Mouse (Mus musculus) midbrain, embryonic 14.5 days (tissue): ENCODE results near the gene Gm49403. TPM values are rescaled to one million over a fixed set of nuclear protein-coding genes. Genes with fewer than 3 reads are reported as not detected.
"Not testable (repeated sequence)": the region's sequence is repeated elsewhere in the genome, so short reads cannot be mapped to it uniquely, and the experiment has no call there.

ENCODE experiments used
- ATAC-seq: fragments of 200-750 bp; cut with Nextera tagmentation; 2 replicates; pipeline ENCODE4 v1.8.0; 2017; ENCODE audit warnings: moderate number of reproducible peaks, moderate library complexity; ENCODE audit not compliant: low FRiP score, low TSS enrichment
- DNase-seq: peaks from one replicate; pipeline ENCODE4 v3.0.0-alpha.2; 2015
- H3K27ac ChIP-seq: fragments of 300-500 bp; sonication (generic); replicated peaks from 2 replicates; pipeline ENCODE4 v1.5.1; 2014; ENCODE audit warnings: mild to moderate bottlenecking, low read depth, low read length, moderate library complexity
- H3K27me3 ChIP-seq: fragments of 300-500 bp; sonication (generic); 2 replicates; pipeline ENCODE4 v1.6.1; 2014; ENCODE audit warnings: low read length, control low read depth, mixed read lengths; ENCODE audit not compliant: control insufficient read depth, insufficient read depth
- H3K36me3 ChIP-seq: fragments of 300-500 bp; sonication (generic); 2 replicates; pipeline ENCODE4 v1.6.1; 2014; ENCODE audit warnings: low read length, control low read depth; ENCODE audit not compliant: control insufficient read depth, insufficient read depth
- H3K4me1 ChIP-seq: fragments of 300-500 bp; sonication (generic); 2 replicates; pipeline ENCODE4 v1.6.1; 2014; ENCODE audit warnings: mild to moderate bottlenecking, antibody characterized with exemption, low read length, control low read depth; ENCODE audit not compliant: control insufficient read depth, insufficient read depth
- H3K4me2 ChIP-seq: fragments of 300-500 bp; sonication (generic); 2 replicates; pipeline ENCODE4 v1.6.1; 2014; ENCODE audit warnings: mild to moderate bottlenecking, low read length, moderate library complexity
- H3K4me3 ChIP-seq: fragments of 300-500 bp; sonication (generic); replicated peaks from 2 replicates; pipeline ENCODE4 v1.5.1; 2014; ENCODE audit warnings: low read depth, low read length
- H3K9ac ChIP-seq: fragments of 300-500 bp; sonication (generic); replicated peaks from 2 replicates; pipeline ENCODE4 v1.6.1; 2014; ENCODE audit warnings: mild to moderate bottlenecking, low read length, moderate library complexity
- H3K9me3 ChIP-seq: fragments of 300-500 bp; sonication (generic); 2 replicates; pipeline ENCODE4 v1.6.1; 2016; ENCODE audit warnings: low read length, control low read depth, mixed read lengths; ENCODE audit not compliant: control insufficient read depth
- WGBS: fragments of 180-500 bp; shearing (Covaris S2); extraction: QIAGEN DNeasy Blood & Tissue Kit; methylation state at CpG from one replicate; pipeline ENCODE4 v1.1.7; 2014; 5-methylcytosine and 5-hydroxymethylcytosine counted together
- polyA plus RNA-seq: library from polyadenylated mRNA; unstranded; fragments of >200 nt; fragmentation: Nextera tagmentation; extraction: Ambion mirVana; gene quantifications from 2 replicates; pipeline ENCODE4 v1.2.1, GENCODE M21; 2014

Gene Gm49403
- polyA plus RNA-seq, 1 experiment from 2014 or later, result not detected

DNA sequence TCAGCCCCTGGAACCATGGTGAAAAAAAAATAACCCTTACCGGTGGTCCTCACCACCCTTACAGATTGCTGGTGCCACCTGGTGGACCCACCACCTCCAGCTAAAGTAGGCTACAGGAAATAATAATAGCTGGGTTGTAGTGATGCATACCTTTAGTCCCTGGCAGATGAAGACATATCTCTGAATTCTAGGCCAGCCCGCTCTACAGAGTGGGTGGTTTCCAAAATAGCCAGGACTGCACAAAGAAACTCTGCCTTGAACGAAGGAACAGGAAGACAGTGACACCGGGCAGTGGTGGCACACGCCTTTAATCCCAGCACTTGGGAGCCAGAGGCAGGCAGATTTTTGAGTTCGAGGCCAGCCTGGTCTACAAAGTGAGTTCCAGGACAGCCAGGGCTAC lies 19.5 kb upstream of the Gm49403 start:
- Histone ChIP-seq H3K9ac (no peak overlapping the region), H3K4me3 (no peak overlapping the region), H3K9me3 (no peaks in the 10 kb centered on the region), H3K27me3 (no peaks in the 10 kb centered on the region), H3K4me2 (no peak overlapping the region), H3K36me3 (no peaks in the 10 kb centered on the region), H3K4me1 (no peaks in the 10 kb centered on the region), H3K27ac (no peak overlapping the region)
- WGBS, result 88% methylated on average over 6 of the region's 6 CpGs
- DNase-seq (no peak), ATAC-seq (no peak)

DNA sequence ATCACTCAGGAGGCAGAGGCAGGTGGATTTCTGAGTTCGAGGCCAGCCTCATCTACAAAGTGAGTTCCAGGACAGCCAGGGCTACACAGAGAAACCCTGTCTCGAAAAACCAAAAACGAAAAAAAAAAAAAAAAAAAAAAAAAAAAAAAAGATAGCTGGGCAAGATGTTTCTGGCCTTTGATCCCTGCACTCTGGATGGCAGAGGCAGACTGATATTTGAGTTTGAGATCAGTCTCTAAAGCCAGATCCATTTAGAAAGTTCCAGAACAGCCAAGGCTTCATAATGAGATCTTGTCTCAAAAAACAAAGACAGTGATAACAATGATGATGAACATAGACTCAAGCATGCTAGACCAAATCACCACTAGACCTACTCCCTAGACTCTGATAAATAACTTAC lies 13.3 kb upstream of the Gm49403 start:
- H3K4me1 ChIP-seq, H3K4me3 ChIP-seq, H3K27ac ChIP-seq, DNase-seq, H3K27me3 ChIP-seq, H3K9ac ChIP-seq, H3K9me3 ChIP-seq, ATAC-seq: not testable (repeated sequence)
- H3K4me2 ChIP-seq, result peak overlapping the region; percentile 84; the same call in 1 of the 2 replicates
- 86% methylated on average over 3 of the region's 3 CpGs for WGBS
- H3K36me3 ChIP-seq, result peaks cover 21% of the 10 kb centered on the region

DNA sequence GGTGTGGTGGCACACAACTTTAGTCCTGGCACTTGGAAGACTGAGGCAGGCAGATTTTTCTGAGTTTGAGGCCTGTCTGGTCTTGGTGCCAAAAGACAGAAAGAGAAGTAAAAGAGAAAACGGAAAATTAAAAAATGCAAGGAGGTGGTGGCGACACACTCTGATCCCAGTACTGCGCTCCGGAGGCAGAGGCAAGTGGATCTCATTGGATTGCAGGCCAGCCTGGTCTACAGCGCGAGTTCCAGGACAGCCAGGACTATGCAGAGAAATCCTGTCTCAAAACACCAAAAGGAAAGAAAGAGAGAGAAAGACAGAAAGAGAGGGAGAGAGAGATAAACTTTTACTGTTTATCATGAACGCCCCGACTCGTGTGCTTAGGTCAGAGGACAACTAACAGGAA lies 12.9 kb upstream of the Gm49403 start:
- Histone ChIP-seq H3K27ac (peak overlapping the region; percentile 71), H3K27me3 (no peaks in the 10 kb centered on the region), H3K9me3 (no peaks in the 10 kb centered on the region), H3K9ac (peak overlapping the region; percentile 93), H3K36me3 (peaks cover 25% of the 10 kb centered on the region), H3K4me3 (peak overlapping the region; percentile 95), H3K4me1 (peaks cover 8% of the 10 kb centered on the region), H3K4me2 (peak overlapping the region; percentile 84)
- DNase-seq (no peak), ATAC-seq (peak; percentile 38; the same call in 1 of the 2 replicates)
- WGBS, result 61% methylated on average over 9 of the region's 9 CpGs

- under 1% methylated on average over 59 of the region's 59 CpGs for WGBS
- ATAC-seq, result peak; percentile 97
These were observed 12.2 kb upstream of the Gm49403 start, which contains the start of gene Ubxn1 for GRCm38 (mm10) chr19:8871267-8872186. TSS of gene Ubxn1 (plus strand) at chr19:8871496.

GRCm38 (mm10) chr19:8872266-8872840 lies 11.4 kb upstream of the Gm49403 start:
- 79% methylated on average over 10 of the region's 10 CpGs for WGBS

More at GRCm38 (mm10) chr19:8871267-8872186, 12.2 kb upstream of the Gm49403 start, which contains the start of gene Ubxn1:
- H3K36me3 ChIP-seq, result peaks cover 32% of the 10 kb centered on the region
- peak within 1 kb of the TSS; percentile 77 for H3K27ac ChIP-seq
- no peaks in the 10 kb centered on the region for H3K9me3 ChIP-seq
- no peaks in the 10 kb centered on the region for H3K27me3 ChIP-seq
- peaks cover 8% of the 10 kb centered on the region for H3K4me1 ChIP-seq
- H3K9ac ChIP-seq, result peak within 1 kb of the TSS; percentile 93
- H3K4me2 ChIP-seq, result peak within 1 kb of the TSS; percentile 84
- peak; percentile 96 for DNase-seq
- peak within 1 kb of the TSS; percentile 95 for H3K4me3 ChIP-seq

DNA sequence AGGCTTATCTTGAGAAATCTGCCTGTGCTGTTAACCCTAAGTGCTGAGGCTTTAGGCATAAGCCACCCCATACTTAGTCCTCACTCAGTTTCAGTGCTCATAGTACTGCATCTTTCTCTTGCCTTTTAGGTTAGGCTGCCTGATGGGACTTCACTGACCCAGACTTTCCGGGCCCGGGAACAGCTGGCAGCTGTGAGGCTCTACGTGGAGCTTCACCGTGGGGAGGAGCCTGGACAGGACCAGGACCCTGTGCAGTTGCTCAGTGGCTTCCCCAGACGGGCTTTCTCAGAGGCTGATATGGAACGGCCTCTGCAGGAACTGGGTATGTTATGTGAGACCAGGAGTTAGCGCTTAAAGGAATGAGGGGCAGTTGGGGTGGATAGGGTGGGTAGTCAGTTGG lies 8.7 kb upstream of the Gm49403 start:
- ATAC-seq (no peak), DNase-seq (no peak)
- no peak overlapping the region for H3K4me3 ChIP-seq
- no peaks in the 10 kb centered on the region for H3K27me3 ChIP-seq
- 98% methylated on average over 7 of the region's 7 CpGs for WGBS
- H3K27ac ChIP-seq, result no peak overlapping the region
- H3K4me2 ChIP-seq, result no peak overlapping the region
- no peaks in the 10 kb centered on the region for H3K9me3 ChIP-seq
- H3K4me1 ChIP-seq, result peaks cover 13% of the 10 kb centered on the region
- H3K9ac ChIP-seq, result no peak overlapping the region
- peaks cover 52% of the 10 kb centered on the region for H3K36me3 ChIP-seq

More at GRCm38 (mm10) chr19:8872266-8872840, 11.4 kb upstream of the Gm49403 start:
- Histone ChIP-seq H3K27me3 (no peaks in the 10 kb centered on the region), H3K4me1 (peaks cover 8% of the 10 kb centered on the region), H3K9me3 (no peaks in the 10 kb centered on the region), H3K4me3 (peak overlapping the region; percentile 95), H3K9ac (peak overlapping the region; percentile 93), H3K27ac (peak overlapping the region; percentile 77), H3K4me2 (peak overlapping the region; percentile 84), H3K36me3 (peaks cover 39% of the 10 kb centered on the region)
- ATAC-seq (no peak), DNase-seq (no peak)

- WGBS, result under 1% methylated on average over 42 of the region's 42 CpGs
- Histone ChIP-seq H3K4me2 (peak within 1 kb of the TSS; percentile 91), H3K4me1 (peaks cover 10% of the 10 kb centered on the region; the same call in 1 of the 2 replicates), H3K4me3 (peak within 1 kb of the TSS; percentile 72), H3K9ac (peak within 1 kb of the TSS; percentile 88), H3K36me3 (peaks cover 30% of the 10 kb centered on the region), H3K9me3 (no peaks in the 10 kb centered on the region), H3K27me3 (no peaks in the 10 kb centered on the region), H3K27ac (peak within 1 kb of the TSS; percentile 87)
- ATAC-seq, result peak; percentile 96
- peak; percentile 92 for DNase-seq
These were observed 3.3 kb upstream of the Gm49403 start, which contains the start of gene Uqcc3 for GRCm38 (mm10) chr19:8880311-8881033. TSS of gene Uqcc3 (minus strand) at chr19:8880923.

- Histone ChIP-seq H3K4me1 (peaks cover 10% of the 10 kb centered on the region; the same call in 1 of the 2 replicates), H3K9ac (peak overlapping the region; percentile 88; the same call in 1 of the 2 replicates)
- no peak for ATAC-seq
These were observed 2.7 kb upstream of the Gm49403 start for GRCm38 (mm10) chr19:8881034-8881392.

More at GRCm38 (mm10) chr19:8881034-8881392, 2.7 kb upstream of the Gm49403 start:
- no peak for DNase-seq
- H3K36me3 ChIP-seq, result peaks cover 24% of the 10 kb centered on the region
- H3K27me3 ChIP-seq, result no peaks in the 10 kb centered on the region
- no peaks in the 10 kb centered on the region for H3K9me3 ChIP-seq
- peak overlapping the region; percentile 87; the same call in 1 of the 2 replicates for H3K27ac ChIP-seq
- peak overlapping the region; percentile 91 for H3K4me2 ChIP-seq
- 12% methylated on average over 3 of the region's 3 CpGs for WGBS
- peak overlapping the region; percentile 72 for H3K4me3 ChIP-seq
